Mouse (Mus musculus) limb, embryonic 11.5 days (tissue): Measurements from ENCODE around the gene Ino80d. TPM values are rescaled to one million over a fixed set of nuclear protein-coding genes. Genes with fewer than 3 reads are reported as not detected.
"Not testable (repeated sequence)": the region's sequence is repeated elsewhere in the genome, so short reads cannot be mapped to it uniquely, and the experiment has no call there.

Source experiments
- ATAC-seq: fragments of 200-750 bp; cut with Nextera tagmentation; 2 replicates; pipeline ENCODE4 v1.8.0; 2017; ENCODE audit warnings: low read depth; ENCODE audit not compliant: insufficient number of reproducible peaks, low FRiP score, low TSS enrichment
- DNase-seq: peaks from one replicate; pipeline ENCODE4 v3.0.0-alpha.2; 2015; ENCODE audit warnings: low spot score
- H3K27ac ChIP-seq: fragments of 300-500 bp; sonication (generic); replicated peaks from 2 replicates; pipeline ENCODE4 v1.5.1; 2014; ENCODE audit warnings: low read depth, mild to moderate bottlenecking, low read length
- H3K27me3 ChIP-seq: fragments of 300-500 bp; sonication (generic); 2 replicates; pipeline ENCODE4 v1.6.1; 2014; ENCODE audit warnings: mild to moderate bottlenecking, low read length, mixed read lengths; ENCODE audit not compliant: control insufficient read depth, insufficient read depth
- H3K36me3 ChIP-seq: fragments of 300-500 bp; sonication (generic); 2 replicates; pipeline ENCODE4 v1.6.1; 2014; ENCODE audit warnings: mild to moderate bottlenecking, low read length, moderate library complexity, mixed read lengths; ENCODE audit not compliant: control insufficient read depth, insufficient read depth
- H3K4me1 ChIP-seq: fragments of 300-500 bp; sonication (generic); 2 replicates; pipeline ENCODE4 v1.6.1; 2014; ENCODE audit warnings: low read length, mixed read lengths; ENCODE audit not compliant: control insufficient read depth, insufficient read depth
- H3K4me2 ChIP-seq: fragments of 300-500 bp; sonication (generic); 2 replicates; pipeline ENCODE4 v1.6.1; 2014; ENCODE audit warnings: low read depth, mild to moderate bottlenecking, moderate library complexity; ENCODE audit not compliant: severe bottlenecking
- H3K4me3 ChIP-seq: fragments of 300-500 bp; sonication (generic); 2 replicates; pipeline ENCODE4 v1.5.1; 2014; ENCODE audit warnings: low read depth, low read length
- H3K9ac ChIP-seq: fragments of 300-500 bp; sonication (generic); 2 replicates; pipeline ENCODE4 v1.6.1; 2014; ENCODE audit warnings: mild to moderate bottlenecking, low read length
- H3K9me3 ChIP-seq: fragments of 300-500 bp; sonication (generic); 2 replicates; pipeline ENCODE4 v1.6.1; 2016; ENCODE audit warnings: low read length; ENCODE audit not compliant: control insufficient read depth
- WGBS: fragments of 180-500 bp; shearing (Covaris S2); extraction: QIAGEN DNeasy Blood & Tissue Kit; methylation state at CpG from one replicate; pipeline ENCODE4 v1.1.7; 2014; 5-methylcytosine and 5-hydroxymethylcytosine counted together
- polyA plus RNA-seq: library from polyadenylated mRNA; unstranded; fragments of >200 nt; fragmentation: Nextera tagmentation; extraction: Ambion mirVana; gene quantifications from 2 replicates; pipeline ENCODE4 v1.2.1, GENCODE M21; 2014

The Ino80d gene
- 8.4 and 9.7 TPM in 2 replicates for polyA plus RNA-seq

DNA sequence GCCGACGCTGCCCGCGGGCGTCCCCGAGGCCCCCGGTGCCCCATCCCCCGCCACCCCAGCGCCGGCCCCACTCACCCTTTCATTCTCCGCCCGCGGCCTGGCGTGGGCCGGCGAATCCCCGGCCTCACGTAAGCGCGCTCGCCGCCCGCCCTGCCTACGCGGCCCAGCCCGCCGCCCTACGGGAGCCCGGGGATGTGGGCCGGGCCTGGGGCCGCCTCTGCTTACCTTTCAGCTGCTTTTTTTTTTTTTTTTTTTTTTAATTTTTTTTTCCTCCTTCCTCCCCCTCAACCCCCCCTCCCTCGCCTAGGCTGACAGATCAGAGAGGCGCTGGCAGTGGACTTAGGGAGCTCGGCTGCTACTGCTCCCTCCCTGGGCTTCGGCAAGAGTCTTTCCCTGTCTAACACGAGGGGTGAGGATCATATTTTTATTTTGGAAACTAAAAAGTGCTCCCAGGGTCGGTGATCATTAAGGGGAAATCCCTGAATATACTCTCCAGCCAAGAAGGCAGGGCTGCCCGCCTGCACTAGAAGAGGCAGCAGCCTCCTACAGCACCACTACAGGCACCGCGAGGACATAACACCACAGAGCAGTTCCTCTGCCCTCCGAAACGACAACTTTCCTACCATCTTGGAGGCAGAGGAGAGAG is at the start of gene Ino80d:
Gene Ino80d, minus strand, starts transcription at position 532 of the 646 bp plus-strand sequence.
- Histone ChIP-seq H3K4me3 (peak within 1 kb of the TSS; percentile 91), H3K9ac (peak within 1 kb of the TSS; percentile 100), H3K36me3 (0 out of 2 replicates have a peak, but pooled peaks cover 2% of the 10 kb centered on the region), H3K4me1 (peaks cover 5% of the 10 kb centered on the region), H3K27me3 (no peaks in the 10 kb centered on the region), H3K4me2 (peak within 1 kb of the TSS; percentile 88), H3K9me3 (no peaks in the 10 kb centered on the region), H3K27ac (peak within 1 kb of the TSS; percentile 100)
- ATAC-seq (peak; percentile 84), DNase-seq (peak; percentile 82)
- under 1% methylated on average over 40 of the region's 42 CpGs for WGBS

DNA sequence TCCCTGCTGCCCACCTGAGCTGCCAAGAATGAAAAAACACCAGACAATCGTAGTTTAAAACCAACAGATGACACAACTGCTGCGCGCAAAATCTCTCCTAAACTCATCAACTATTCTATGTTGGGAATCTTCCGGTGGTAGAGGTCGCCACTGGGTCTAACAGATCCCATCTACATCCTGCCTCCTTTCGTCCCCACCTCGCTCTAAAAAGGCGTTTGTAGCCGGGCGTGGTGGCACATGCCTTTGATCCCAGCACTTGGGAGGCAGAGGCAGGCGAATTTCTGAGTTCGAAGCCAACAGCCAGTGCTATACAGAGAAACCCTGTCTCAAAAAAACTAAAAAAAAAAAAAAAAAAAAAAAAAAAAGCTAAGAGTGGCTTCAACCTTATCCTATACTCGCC is 25.8 kb upstream of the Ino80d start:
- H3K4me3 ChIP-seq = no peak overlapping the region
- peaks cover 2% of the 10 kb centered on the region; the same call in 1 of the 2 replicates for H3K36me3 ChIP-seq
- ATAC-seq (no peak), DNase-seq (no peak)
- no peaks in the 10 kb centered on the region for H3K9me3 ChIP-seq
- H3K4me1 ChIP-seq = no peaks in the 10 kb centered on the region
- H3K27ac ChIP-seq = no peak overlapping the region
- WGBS = 95% methylated on average over 13 of the region's 13 CpGs
- H3K9ac ChIP-seq = no peak overlapping the region
- no peaks in the 10 kb centered on the region for H3K27me3 ChIP-seq
- no peak overlapping the region for H3K4me2 ChIP-seq

DNA sequence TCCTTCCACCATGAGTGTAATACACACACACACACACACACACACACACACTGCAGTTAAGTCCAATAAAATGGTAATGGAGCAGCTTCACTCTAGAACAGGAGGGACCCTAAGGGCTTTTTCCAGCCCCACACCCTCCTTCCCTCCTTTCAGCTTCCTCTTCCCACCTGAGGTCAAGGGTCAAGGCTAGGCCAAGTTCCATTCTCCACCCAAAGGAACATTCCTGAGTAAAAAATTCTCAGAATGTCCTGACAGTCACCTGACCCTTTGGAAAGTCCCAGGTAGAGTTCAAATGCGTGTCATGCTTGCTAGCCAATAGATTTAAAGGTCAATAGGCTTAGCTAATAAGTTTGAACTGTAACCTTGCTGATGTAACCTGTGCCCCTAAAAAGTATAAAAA is 24.1 kb upstream of the Ino80d start:
- WGBS = 97% methylated on average over 1 of the region's 1 CpGs
- H3K36me3 ChIP-seq, ATAC-seq, H3K27me3 ChIP-seq, H3K9ac ChIP-seq, H3K27ac ChIP-seq, H3K4me2 ChIP-seq, H3K9me3 ChIP-seq, H3K4me1 ChIP-seq, DNase-seq, H3K4me3 ChIP-seq: not testable (repeated sequence)

DNA sequence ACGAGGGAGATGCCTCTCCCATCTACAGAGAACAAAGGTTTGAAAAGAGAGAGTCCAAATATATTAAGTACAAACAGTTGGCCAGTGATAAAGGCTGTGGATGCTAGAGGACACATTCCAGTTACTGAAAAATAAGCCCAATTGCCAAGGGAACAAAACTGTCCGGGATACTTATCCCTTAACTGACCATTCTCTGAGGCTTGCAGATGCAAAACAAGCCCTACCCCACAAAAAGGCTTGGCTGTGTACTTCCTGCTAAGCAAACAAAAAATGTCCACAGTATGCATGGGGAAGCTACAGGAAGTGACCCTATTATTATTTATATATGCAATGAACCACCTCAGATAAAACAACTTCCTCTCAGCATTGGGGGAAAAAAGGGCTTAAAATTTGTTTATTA is 23.5 kb upstream of the Ino80d start:
- Histone ChIP-seq H3K27me3 (no peaks in the 10 kb centered on the region), H3K4me2 (no peak overlapping the region), H3K4me1 (no peaks in the 10 kb centered on the region), H3K9me3 (no peaks in the 10 kb centered on the region), H3K4me3 (no peak overlapping the region), H3K9ac (no peak overlapping the region), H3K27ac (no peak overlapping the region), H3K36me3 (no peaks in the 10 kb centered on the region; the same call in 1 of the 2 replicates)
- 93% methylated on average over 2 of the region's 2 CpGs for WGBS
- DNase-seq = no peak
- no peak for ATAC-seq

DNA sequence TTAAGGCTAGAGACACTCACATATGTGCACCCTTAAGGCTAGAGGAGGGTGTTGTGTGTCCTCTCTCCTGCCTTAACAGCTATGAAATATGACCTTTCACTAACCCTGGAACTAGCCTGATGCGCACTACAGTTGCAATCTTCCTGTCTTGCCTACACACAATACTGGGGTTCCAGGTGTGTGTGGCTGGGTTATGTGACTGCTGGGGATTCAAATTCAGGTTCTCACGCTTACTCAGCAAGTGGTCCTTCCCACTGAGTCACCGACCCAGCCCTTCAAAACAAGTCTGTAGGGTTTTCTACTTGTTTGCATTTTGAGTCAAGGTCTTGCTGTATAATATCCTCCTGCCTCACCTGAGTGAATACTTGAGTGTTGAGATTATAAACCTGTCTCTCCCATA is 20.1 kb upstream of the Ino80d start:
- peaks cover 5% of the 10 kb centered on the region for H3K4me1 ChIP-seq
- no peak for DNase-seq
- no peaks in the 10 kb centered on the region for H3K9me3 ChIP-seq
- no peak overlapping the region for H3K4me3 ChIP-seq
- 76% methylated on average over 3 of the region's 3 CpGs for WGBS
- H3K9ac ChIP-seq = no peak overlapping the region
- H3K27me3 ChIP-seq = no peaks in the 10 kb centered on the region
- H3K27ac ChIP-seq = no peak overlapping the region
- ATAC-seq = no peak
- no peaks in the 10 kb centered on the region for H3K36me3 ChIP-seq
- no peak overlapping the region for H3K4me2 ChIP-seq

DNA sequence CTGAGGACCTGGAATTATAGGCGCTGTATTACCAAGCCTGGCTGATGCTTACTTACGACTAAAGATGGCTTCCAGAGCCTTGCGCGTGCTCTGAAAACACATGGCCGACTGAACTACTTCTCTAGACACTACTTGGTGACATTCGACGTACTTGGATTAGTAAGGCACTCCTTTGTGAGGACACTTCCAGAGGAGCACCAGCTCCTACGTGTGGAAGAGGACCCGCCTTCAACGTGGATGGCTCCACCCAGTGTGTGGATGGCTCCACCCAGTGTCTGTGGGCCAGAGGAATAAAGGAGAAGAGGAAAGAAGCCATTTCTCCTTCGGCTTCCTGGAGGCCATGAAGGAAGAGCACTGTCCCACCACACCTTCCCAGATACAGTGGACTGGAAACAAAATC is 17.3 kb upstream of the Ino80d start:
- Histone ChIP-seq H3K27ac (no peak overlapping the region), H3K4me1 (peaks cover 5% of the 10 kb centered on the region), H3K27me3 (no peaks in the 10 kb centered on the region), H3K9me3 (no peaks in the 10 kb centered on the region), H3K4me2 (no peak overlapping the region), H3K36me3 (no peaks in the 10 kb centered on the region), H3K9ac (no peak overlapping the region), H3K4me3 (no peak overlapping the region)
- DNase-seq = no peak
- ATAC-seq = no peak
- 90% methylated on average over 11 of the region's 11 CpGs for WGBS

DNA sequence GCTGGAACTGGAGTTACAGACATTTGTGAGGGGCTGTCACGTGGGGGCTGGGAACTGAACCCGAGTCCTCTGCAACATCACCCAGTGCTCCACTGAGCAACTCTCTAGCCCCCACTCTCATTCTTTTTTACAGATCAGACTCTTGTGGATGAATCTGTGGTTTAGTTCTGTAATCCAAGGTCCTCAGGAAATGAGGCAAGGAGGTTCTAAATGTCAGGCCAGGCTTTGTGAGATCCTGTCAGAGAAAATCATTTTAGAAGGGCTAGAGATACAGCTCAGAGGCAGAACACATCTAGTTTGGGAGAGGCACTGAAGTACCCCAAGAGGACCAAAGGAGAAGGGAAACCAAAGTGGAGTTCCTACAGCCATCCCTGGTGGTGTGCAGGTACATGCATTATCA is 16.4 kb upstream of the Ino80d start:
- Histone ChIP-seq H3K4me1 (peaks cover 5% of the 10 kb centered on the region), H3K27me3 (no peaks in the 10 kb centered on the region), H3K27ac (no peak overlapping the region), H3K9ac (no peak overlapping the region), H3K4me3 (no peak overlapping the region), H3K4me2 (no peak overlapping the region), H3K36me3 (no peaks in the 10 kb centered on the region), H3K9me3 (no peaks in the 10 kb centered on the region)
- ATAC-seq (no peak), DNase-seq (no peak)
- 90% methylated on average over 2 of the region's 2 CpGs for WGBS

DNA sequence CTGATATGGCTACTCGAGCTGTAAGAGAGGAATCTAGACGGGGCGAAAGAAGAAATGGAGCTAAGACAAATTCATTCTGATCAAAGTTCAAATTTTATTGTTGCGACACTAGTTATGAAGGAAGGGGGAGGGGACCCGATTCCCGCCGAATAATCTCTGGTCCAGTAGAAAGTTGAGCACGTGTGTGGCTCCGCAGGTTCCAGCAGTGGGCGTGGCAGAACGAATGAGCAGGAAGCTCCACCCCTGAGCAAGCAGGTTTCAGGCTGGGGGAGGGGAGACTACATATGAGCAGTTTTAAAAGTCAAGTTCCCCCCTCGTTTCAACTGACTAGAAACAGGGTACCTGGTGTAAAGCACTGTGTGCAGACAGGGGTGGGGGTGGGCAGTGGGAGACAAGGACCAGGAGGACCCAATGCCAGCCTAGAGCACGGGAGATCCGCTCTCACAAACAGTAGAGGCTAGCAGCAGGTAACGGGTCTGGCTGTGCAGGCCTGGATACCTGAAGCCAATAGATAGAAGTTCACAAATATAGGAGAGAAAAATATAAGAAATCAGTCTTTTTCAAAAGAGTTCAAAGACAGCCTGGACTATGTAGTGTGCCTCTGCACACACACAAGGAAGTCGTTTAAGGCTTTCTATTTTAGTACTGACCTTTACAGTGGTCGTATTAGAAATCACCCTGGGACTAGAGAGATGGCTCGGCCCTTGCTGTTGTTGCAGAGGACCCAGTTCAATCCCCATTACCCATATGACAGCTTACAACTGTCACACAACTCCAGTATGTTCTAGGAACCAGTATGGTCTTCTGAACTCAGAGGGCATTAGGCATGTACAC is 15.6 kb upstream of the Ino80d start:
- DNase-seq (peak; percentile 37), ATAC-seq (peak; percentile 58)
- WGBS = 19% methylated on average over 18 of the region's 18 CpGs
- peak overlapping the region; percentile 35 for H3K4me2 ChIP-seq
- H3K27ac ChIP-seq = no peak overlapping the region; the same call in 1 of the 2 replicates
- no peaks in the 10 kb centered on the region for H3K27me3 ChIP-seq
- no peaks in the 10 kb centered on the region; the same call in 1 of the 2 replicates for H3K36me3 ChIP-seq
- H3K4me3 ChIP-seq = peak overlapping the region; percentile 12
- H3K9me3 ChIP-seq = no peaks in the 10 kb centered on the region
- H3K4me1 ChIP-seq = peaks cover 5% of the 10 kb centered on the region
- H3K9ac ChIP-seq = no peak overlapping the region
